Mouse (Mus musculus) liver, postnatal 0 days (tissue): ENCODE data around the gene Nadk2. TPM values are rescaled to one million over a fixed set of nuclear protein-coding genes. Genes with fewer than 3 reads are reported as not detected.

Source experiments
- ATAC-seq: fragments of 200-750 bp; cut with Nextera tagmentation; 2 replicates; pipeline ENCODE4 v1.8.0; 2017; ENCODE audit warnings: mild to moderate bottlenecking, moderate library complexity
- DNase-seq: peaks from one replicate; pipeline ENCODE4 v3.0.0-alpha.2; 2016
- H3K27ac ChIP-seq: fragments of 300-500 bp; sonication (generic); 2 replicates; pipeline ENCODE4 v1.5.1; 2014; ENCODE audit warnings: antibody characterized with exemption, moderate library complexity, mild to moderate bottlenecking, low read depth
- H3K27me3 ChIP-seq: fragments of 300-500 bp; sonication (generic); 2 replicates; pipeline ENCODE4 v1.6.1; 2014; ENCODE audit warnings: low read length, control low read depth, mixed read lengths; ENCODE audit not compliant: insufficient read depth
- H3K36me3 ChIP-seq: fragments of 300-500 bp; sonication (generic); replicated peaks from 2 replicates; pipeline ENCODE4 v1.6.1; 2014; ENCODE audit warnings: mild to moderate bottlenecking, control low read depth, low read length, moderate library complexity, mixed read lengths; ENCODE audit not compliant: insufficient read depth
- H3K4me1 ChIP-seq: fragments of 300-500 bp; sonication (generic); 2 replicates; pipeline ENCODE4 v1.6.1; 2014; ENCODE audit warnings: antibody characterized with exemption, mild to moderate bottlenecking, control low read depth; ENCODE audit not compliant: insufficient read depth
- H3K4me2 ChIP-seq: fragments of 300-500 bp; sonication (generic); 2 replicates; pipeline ENCODE4 v1.6.1; 2014; ENCODE audit warnings: low read depth, mild to moderate bottlenecking, low read length, moderate library complexity, mixed read lengths
- H3K4me3 ChIP-seq: fragments of 300-500 bp; sonication (generic); 2 replicates; pipeline ENCODE4 v1.5.1; 2014; ENCODE audit warnings: low read depth, low read length
- H3K9ac ChIP-seq: fragments of 300-500 bp; sonication (generic); replicated peaks from 2 replicates; pipeline ENCODE4 v1.6.1; 2014; ENCODE audit warnings: mild to moderate bottlenecking, moderate library complexity
- H3K9me3 ChIP-seq: fragments of 300-500 bp; sonication (generic); 2 replicates; pipeline ENCODE4 v1.6.1; 2016; ENCODE audit warnings: mild to moderate bottlenecking, control low read depth, low read length, mixed read lengths
- CTCF ChIP-seq: sonication (generic); IDR thresholded peaks from 2 replicates; pipeline ENCODE4 v1.5.1; 2016; ENCODE audit warnings: antibody characterized with exemption, low read depth
- EP300 ChIP-seq: IDR thresholded peaks from 2 replicates; pipeline ENCODE4 v1.6.1; 2016; ENCODE audit warnings: antibody characterized with exemption, low read depth, mild to moderate bottlenecking
- WGBS: fragments of 180-500 bp; shearing (Covaris S2); extraction: QIAGEN DNeasy Blood & Tissue Kit; methylation state at CpG from one replicate; pipeline ENCODE4 v1.1.7; 2014; ENCODE audit not compliant: insufficient replicate concordance; 5-methylcytosine and 5-hydroxymethylcytosine counted together
- polyA plus RNA-seq: library from polyadenylated mRNA; unstranded; fragments of >200 nt; fragmentation: Nextera tagmentation; extraction: Ambion mirVana; gene quantifications from 2 replicates; pipeline ENCODE4 v1.2.1, GENCODE M21; 2015

The Nadk2 gene
- 57.6 and 59.0 TPM in 2 replicates for polyA plus RNA-seq

DNA sequence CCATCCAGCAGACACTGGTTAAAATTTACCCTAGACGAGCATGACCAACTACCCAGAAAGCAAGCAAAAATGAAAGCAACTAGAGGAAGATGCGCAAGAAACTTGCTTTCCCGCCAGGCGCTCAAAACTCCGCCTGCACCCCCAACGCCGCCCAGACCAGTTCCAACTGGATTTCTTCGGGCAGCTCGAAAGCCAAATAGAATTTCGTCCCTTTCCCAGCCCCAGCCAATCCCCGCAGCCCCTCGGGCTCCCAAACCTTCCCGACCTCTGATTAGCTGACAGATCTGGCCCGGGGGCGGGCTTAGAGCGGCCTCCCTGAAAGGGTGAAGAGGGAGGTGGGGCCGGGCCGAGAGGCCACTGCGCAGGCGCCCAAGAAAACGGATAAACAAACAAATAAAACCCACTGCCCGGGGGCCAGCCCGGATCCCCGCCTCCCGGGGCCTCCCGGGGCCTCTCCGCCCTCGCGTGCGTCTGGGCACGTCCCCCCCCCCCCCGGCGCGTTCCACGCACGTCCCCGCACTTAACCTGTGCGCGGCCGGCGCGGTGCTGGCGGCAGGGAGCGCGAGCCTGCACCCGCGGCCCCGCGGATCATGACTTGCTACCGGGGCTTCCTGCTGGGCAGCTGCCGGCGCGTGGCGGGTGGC, at the start of gene Nadk2:
Nadk2 (plus strand) TSS at position 349 of the 644 bp plus-strand sequence.
- Histone ChIP-seq H3K9ac (peak within 1 kb of the TSS; percentile 99), H3K27me3 (no peaks in the 10 kb centered on the region), H3K4me1 (peaks cover 24% of the 10 kb centered on the region), H3K36me3 (no peaks in the 10 kb centered on the region), H3K4me3 (peak within 1 kb of the TSS; percentile 80), H3K27ac (peak within 1 kb of the TSS; percentile 99), H3K4me2 (peak within 1 kb of the TSS; percentile 92), H3K9me3 (no peaks in the 10 kb centered on the region)
- peak; percentile 92 for ATAC-seq
- TF ChIP-seq CTCF (no peak), EP300 (peak; percentile 64; the same call in 1 of the 2 replicates)
- peak; percentile 99 for DNase-seq
- WGBS, result 1% methylated on average over 31 of the region's 54 CpGs

DNA sequence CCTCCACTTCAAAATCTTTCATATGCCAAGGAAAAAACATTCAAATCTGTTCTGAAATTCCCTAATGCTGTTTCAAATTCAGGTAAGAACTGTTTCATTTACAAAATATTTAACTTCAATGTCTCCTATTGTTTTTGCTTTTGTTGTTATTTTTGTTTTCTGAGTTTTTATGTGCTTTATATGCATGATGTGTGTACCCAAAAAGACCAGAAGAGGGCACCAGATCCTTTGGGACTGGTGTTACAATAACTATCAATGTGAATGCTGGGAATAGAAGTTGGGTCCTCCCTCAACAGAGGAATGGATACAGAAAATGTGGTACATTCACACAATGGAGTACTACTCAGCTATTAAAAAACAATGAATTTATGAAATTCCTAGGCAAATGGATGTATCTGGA, 15.4 kb upstream of the Nadk2 start:
- TF ChIP-seq CTCF (peak; percentile 61), EP300 (no peak)
- no peak for ATAC-seq

DNA sequence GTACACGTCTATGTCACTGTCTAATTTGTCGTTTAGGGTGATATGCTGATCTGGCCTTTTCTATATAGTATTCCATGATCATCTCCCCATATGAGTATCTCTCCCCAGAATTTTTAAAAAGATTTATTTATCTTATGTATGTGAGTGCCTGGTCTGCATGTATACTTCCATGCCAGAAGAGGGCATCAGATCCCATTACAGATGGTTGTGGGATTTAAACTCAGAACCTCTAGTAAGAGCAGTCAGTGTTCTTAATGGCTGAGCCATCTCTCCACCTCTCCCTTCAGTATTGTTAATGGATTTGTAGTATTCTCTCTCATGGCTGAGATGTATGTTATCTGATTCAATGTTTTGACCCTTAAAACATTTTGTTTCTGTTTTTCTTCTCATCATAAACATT, 11.2 kb upstream of the Nadk2 start:
- H3K9me3 ChIP-seq, result no peaks in the 10 kb centered on the region
- no peak overlapping the region for H3K4me3 ChIP-seq
- H3K9ac ChIP-seq, result no peak overlapping the region
- no peaks in the 10 kb centered on the region for H3K36me3 ChIP-seq
- no peaks in the 10 kb centered on the region for H3K4me1 ChIP-seq
- 70% methylated on average over 2 of the region's 2 CpGs for WGBS
- no peak overlapping the region for H3K4me2 ChIP-seq
- no peak for ATAC-seq
- TF ChIP-seq EP300 (no peak), CTCF (peak; percentile 53)
- DNase-seq, result no peak
- H3K27ac ChIP-seq, result no peak overlapping the region
- H3K27me3 ChIP-seq, result no peaks in the 10 kb centered on the region

More for the DNA sequence above, 15.4 kb upstream of the Nadk2 start:
- H3K36me3 ChIP-seq, result no peaks in the 10 kb centered on the region
- no peaks in the 10 kb centered on the region for H3K9me3 ChIP-seq
- DNase-seq, result no peak
- H3K4me1 ChIP-seq, result no peaks in the 10 kb centered on the region
- H3K4me3 ChIP-seq, result no peak overlapping the region
- no peak overlapping the region for H3K9ac ChIP-seq
- no peak overlapping the region for H3K4me2 ChIP-seq
- H3K27ac ChIP-seq, result no peak overlapping the region
- no peaks in the 10 kb centered on the region for H3K27me3 ChIP-seq

DNA sequence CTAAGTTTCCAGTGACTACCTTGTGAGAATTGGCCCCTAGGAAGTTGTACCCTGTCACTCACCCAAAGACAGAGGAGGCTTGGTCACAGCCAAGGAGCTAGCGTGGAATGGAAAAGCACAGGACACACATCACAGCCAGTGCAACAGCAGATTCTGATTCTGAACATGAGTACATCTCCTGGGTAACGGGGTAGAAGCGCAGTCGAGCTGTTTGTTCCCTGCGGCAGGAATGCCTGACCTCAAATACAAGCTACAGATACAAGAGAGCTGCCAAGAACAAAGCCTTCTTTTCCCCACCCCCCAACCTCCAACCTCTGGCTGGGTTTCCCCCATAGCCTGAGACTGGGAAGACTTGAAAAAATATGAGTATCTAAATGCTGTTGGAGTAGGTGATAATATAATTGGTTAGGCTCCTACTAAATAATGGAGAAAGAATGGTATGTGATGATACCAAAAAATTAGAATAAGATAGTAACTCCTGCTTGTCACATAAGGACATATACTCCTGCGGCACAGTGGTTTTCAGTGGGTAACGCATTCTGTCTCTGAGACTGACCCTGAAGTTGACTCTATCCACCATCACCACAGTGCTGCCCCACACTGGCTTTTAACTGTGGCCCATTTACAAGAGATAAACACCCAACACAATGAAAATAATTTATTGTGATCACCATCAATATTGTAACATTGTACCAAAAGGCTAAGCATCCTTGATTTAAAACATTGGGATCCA, 9.7 kb upstream of the Nadk2 start:
- no peak overlapping the region for H3K27ac ChIP-seq
- no peak for TF ChIP-seq EP300
- TF ChIP-seq CTCF, result no peak
- no peaks in the 10 kb centered on the region for H3K27me3 ChIP-seq
- H3K9me3 ChIP-seq, result no peaks in the 10 kb centered on the region
- 78% methylated on average over 7 of the region's 7 CpGs for WGBS
- no peak for DNase-seq
- H3K4me3 ChIP-seq, result no peak overlapping the region
- H3K4me2 ChIP-seq, result no peak overlapping the region
- H3K36me3 ChIP-seq, result no peaks in the 10 kb centered on the region
- no peaks in the 10 kb centered on the region for H3K4me1 ChIP-seq
- 0 out of 2 replicates have a peak, but pooled peaks have one; percentile 31 for ATAC-seq
- no peak overlapping the region for H3K9ac ChIP-seq

DNA sequence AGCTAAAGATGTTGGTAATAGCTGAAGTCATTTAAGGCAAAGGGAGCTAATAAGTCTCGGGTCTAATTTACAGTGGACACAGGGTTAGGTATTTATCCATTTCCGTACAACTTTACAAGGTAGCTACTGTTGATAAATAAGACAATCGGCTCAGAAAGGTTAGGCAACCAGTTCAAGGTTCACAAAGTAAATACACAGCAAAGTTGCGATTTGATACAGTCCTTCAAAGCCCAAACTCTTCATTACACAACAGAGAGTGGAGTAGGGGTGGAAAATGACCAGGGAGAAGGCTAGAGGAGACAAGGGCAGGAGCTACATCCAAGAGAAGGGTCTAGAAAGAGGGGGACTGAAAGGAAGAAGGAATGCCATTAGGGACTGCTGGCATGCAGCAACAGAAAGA, 2.2 kb upstream of the Nadk2 start:
- WGBS, result 61% methylated on average over 4 of the region's 4 CpGs
- Histone ChIP-seq H3K27ac (peak overlapping the region; percentile 99), H3K4me1 (peaks cover 9% of the 10 kb centered on the region; the same call in 1 of the 2 replicates), H3K4me2 (peak overlapping the region; percentile 92), H3K4me3 (peak overlapping the region; percentile 11), H3K27me3 (no peaks in the 10 kb centered on the region), H3K36me3 (no peaks in the 10 kb centered on the region), H3K9ac (peak overlapping the region; percentile 46; the same call in 1 of the 2 replicates), H3K9me3 (no peaks in the 10 kb centered on the region)
- ATAC-seq (no peak), DNase-seq (no peak)
- TF ChIP-seq CTCF, result no peak
- TF ChIP-seq EP300, result no peak

DNA sequence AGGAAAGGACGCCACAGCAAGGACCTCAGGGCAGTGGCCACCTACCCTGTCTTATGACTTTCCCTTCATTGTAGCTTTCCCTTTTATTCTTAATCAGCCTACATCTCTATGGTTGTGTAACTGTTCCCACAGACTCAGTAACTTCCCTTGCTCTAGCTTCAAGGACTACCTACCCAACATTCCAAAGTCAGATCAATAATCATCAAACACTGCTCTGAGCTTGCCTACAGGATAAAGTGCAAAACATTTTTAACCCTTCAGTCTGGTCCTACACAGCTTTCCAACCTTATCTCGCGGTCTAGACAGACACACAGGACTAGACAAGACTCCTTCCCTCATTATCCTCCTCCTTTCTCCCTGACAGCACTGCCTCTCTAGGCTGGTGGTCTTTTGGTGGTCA, 707 bp upstream of the Nadk2 start:
- Histone ChIP-seq H3K4me2 (peak overlapping the region; percentile 92), H3K27ac (peak overlapping the region; percentile 99), H3K36me3 (no peaks in the 10 kb centered on the region), H3K27me3 (no peaks in the 10 kb centered on the region), H3K4me1 (peaks cover 17% of the 10 kb centered on the region), H3K9ac (peak overlapping the region; percentile 99), H3K4me3 (peak overlapping the region; percentile 80), H3K9me3 (no peaks in the 10 kb centered on the region)
- DNase-seq, result peak; percentile 42
- WGBS, result 2% methylated on average over 3 of the region's 3 CpGs
- peak; percentile 26 for ATAC-seq
- TF ChIP-seq EP300, result no peak
- TF ChIP-seq CTCF, result no peak
